Mouse (Mus musculus) thymus, adult 2 months (tissue): ENCODE results near the gene Gabarapl2. TPM values are rescaled to one million over a fixed set of nuclear protein-coding genes. Genes with fewer than 3 reads are reported as not detected.

Source experiments
- DNase-seq: peaks from one replicate; pipeline ENCODE4 v3.0.0; 2021
- H3K27ac ChIP-seq: fragments of 200-500 bp; 2 replicates; pipeline ENCODE4 v1.5.1; 2012; ENCODE audit warnings: low read length, control low read depth; ENCODE audit not compliant: control insufficient read depth, insufficient read depth
- H3K27me3 ChIP-seq: fragments of 200-500 bp; 2 replicates; pipeline ENCODE4 v1.6.1; 2012; ENCODE audit warnings: mild to moderate bottlenecking, low read length, moderate library complexity, mixed read lengths; ENCODE audit not compliant: control insufficient read depth, insufficient read depth
- H3K36me3 ChIP-seq: fragments of 200-500 bp; 2 replicates; pipeline ENCODE4 v1.6.1; 2012; ENCODE audit warnings: mild to moderate bottlenecking, low read length, moderate library complexity; ENCODE audit not compliant: control insufficient read depth, insufficient read depth
- H3K4me1 ChIP-seq: fragments of 200-500 bp; replicated peaks from 2 replicates; pipeline ENCODE4 v1.6.1; 2012; ENCODE audit warnings: low read length; ENCODE audit not compliant: control insufficient read depth, insufficient read depth
- H3K4me3 ChIP-seq: fragments of 200-500 bp; 2 replicates; pipeline ENCODE4 v1.5.1; 2012; ENCODE audit warnings: mild to moderate bottlenecking, low read length, control low read depth, moderate library complexity; ENCODE audit not compliant: control insufficient read depth, insufficient read depth
- CTCF ChIP-seq: fragments of 200-500 bp; IDR thresholded peaks from 2 replicates; pipeline ENCODE4 v1.5.1; 2012; ENCODE audit warnings: mild to moderate bottlenecking, control low read depth, low read length, moderate library complexity, borderline replicate concordance; ENCODE audit not compliant: control insufficient read depth, poor library complexity, insufficient read depth; ENCODE audit errors: extremely low read depth
- POLR2A ChIP-seq: fragments of 200-500 bp; IDR thresholded peaks from 2 replicates; pipeline ENCODE4 v1.6.1; 2012; ENCODE audit warnings: mild to moderate bottlenecking, low read length, control low read depth, moderate library complexity; ENCODE audit not compliant: control insufficient read depth, poor library complexity, insufficient read depth; ENCODE audit errors: extremely low read depth
- WGBS: fragments of 180-500 bp; shearing (Covaris S2); methylation state at CpG from one replicate; pipeline ENCODE4 v1.1.7; 2018; 5-methylcytosine and 5-hydroxymethylcytosine counted together
- polyA plus RNA-seq: library from polyadenylated mRNA; depleted of rRNA; stranded (reverse); fragments of >200 nt; gene quantifications from 2 replicates; pipeline ENCODE4 v1.2.3, GENCODE M21; 2012

Gene Gabarapl2
- polyA plus RNA-seq, 1 experiment, result 45.3 TPM

DNA sequence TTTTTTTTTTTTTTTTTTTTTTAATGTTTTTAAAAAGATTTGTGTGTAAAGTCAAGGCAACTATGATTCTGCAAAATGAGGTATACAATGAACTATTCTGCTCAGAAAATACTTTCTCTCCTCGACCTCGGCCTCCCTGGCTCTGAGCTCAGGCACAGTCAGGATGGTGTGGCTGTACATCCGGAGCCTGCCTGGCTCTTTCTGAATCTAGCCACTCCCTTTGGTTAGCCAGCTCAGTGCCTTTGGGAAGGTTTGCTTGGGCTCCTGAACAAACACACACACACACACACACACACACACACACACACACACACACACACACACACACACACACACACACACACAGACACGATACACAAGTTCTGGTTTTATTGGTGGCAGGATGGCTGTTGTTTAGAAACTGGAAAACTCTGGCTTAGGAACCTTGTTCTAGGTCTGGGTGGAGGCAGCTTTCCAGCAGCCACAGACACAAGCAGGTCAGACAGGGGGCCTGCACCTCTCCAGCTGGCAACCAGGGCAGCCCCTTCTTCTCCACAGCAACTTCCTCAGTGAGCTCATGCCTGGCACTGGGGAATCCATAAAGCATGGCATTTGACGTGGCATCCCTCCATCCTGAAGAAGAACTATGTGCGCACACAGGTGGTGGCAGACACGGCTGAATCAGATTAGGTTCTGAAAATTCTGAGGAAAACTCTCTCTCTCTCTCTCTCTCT, 24.5 kb downstream of the Gabarapl2 start:
- no peak for TF ChIP-seq CTCF
- TF ChIP-seq POLR2A, result no peak
- WGBS, result 82% methylated on average over 7 of the region's 7 CpGs
- H3K27me3 ChIP-seq, result no peaks in the 10 kb centered on the region

GRCm38 (mm10) chr8:111967246-111967870, 26.9 kb downstream of the Gabarapl2 start:
- H3K4me1 ChIP-seq, result peaks cover 4% of the 10 kb centered on the region
- no peak overlapping the region for H3K4me3 ChIP-seq
- no peak for DNase-seq
- no peak overlapping the region for H3K27ac ChIP-seq
- WGBS, result 32% methylated on average over 5 of the region's 5 CpGs
- no peak for TF ChIP-seq POLR2A
- no peak for TF ChIP-seq CTCF
- H3K36me3 ChIP-seq, result no peaks in the 10 kb centered on the region
- H3K27me3 ChIP-seq, result no peaks in the 10 kb centered on the region

More for the DNA sequence above, 24.5 kb downstream of the Gabarapl2 start:
- no peak overlapping the region for H3K27ac ChIP-seq
- no peaks in the 10 kb centered on the region for H3K36me3 ChIP-seq
- H3K4me1 ChIP-seq, result peaks cover 4% of the 10 kb centered on the region
- no peak for DNase-seq
- H3K4me3 ChIP-seq, result no peak overlapping the region

GRCm38 (mm10) chr8:111968541-111968940, 28.0 kb downstream of the Gabarapl2 start:
- 91% methylated on average over 10 of the region's 10 CpGs for WGBS
- DNase-seq, result no peak
- Histone ChIP-seq H3K27me3 (no peaks in the 10 kb centered on the region), H3K4me3 (no peak overlapping the region), H3K4me1 (peaks cover 4% of the 10 kb centered on the region), H3K36me3 (no peaks in the 10 kb centered on the region), H3K27ac (no peak overlapping the region)
- TF ChIP-seq CTCF (no peak), POLR2A (no peak)

DNA sequence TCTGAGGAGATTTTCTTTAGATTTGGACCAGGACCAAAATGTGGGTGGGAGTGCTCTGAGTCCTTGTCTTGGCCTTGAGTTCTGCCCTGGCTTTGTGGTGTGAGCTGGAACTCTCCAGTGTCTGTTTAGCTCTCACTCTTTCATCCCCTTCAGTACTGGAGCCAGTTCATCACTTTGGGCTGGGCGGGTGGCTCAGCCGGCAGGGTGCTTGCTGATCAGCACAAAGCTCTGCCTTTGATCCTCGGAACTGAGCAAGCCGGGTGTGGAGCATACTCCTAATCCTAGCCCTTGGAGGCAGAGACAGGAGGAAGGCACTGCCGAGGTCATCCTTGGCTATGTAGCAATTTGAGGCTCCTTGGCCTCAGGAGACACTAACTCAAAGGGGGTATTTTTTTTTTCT, 28.5 kb downstream of the Gabarapl2 start:
- H3K36me3 ChIP-seq, result no peaks in the 10 kb centered on the region
- H3K27me3 ChIP-seq, result no peaks in the 10 kb centered on the region
- no peak overlapping the region for H3K4me3 ChIP-seq
- 92% methylated on average over 5 of the region's 5 CpGs for WGBS
- DNase-seq, result no peak
- TF ChIP-seq POLR2A (no peak), CTCF (no peak)
- peaks cover 4% of the 10 kb centered on the region for H3K4me1 ChIP-seq
- H3K27ac ChIP-seq, result no peak overlapping the region

GRCm38 (mm10) chr8:111974138-111974537, 33.6 kb downstream of the Gabarapl2 start:
- no peaks in the 10 kb centered on the region for H3K36me3 ChIP-seq

DNA sequence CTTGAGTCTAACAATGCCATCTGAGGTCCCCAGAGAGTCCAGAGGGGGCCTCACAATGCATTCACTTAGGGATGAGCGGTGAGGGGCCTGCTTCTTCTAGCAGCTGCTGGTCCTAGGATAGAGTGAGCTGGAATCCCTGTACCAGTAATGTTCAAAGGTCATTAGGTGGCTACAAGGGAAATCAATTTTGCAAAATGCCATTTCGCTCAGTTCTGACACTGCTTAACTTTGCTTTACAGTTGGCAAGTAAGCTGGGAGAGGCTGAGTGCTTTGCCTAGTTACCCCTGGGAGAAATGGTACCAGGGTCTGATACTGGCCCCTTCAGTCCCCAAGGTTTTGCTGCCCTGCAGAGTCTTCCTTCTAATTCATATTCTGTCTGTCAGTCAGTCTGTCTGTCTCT, 35.2 kb downstream of the Gabarapl2 start:
- no peaks in the 10 kb centered on the region for H3K27me3 ChIP-seq
- TF ChIP-seq CTCF (no peak), POLR2A (no peak)
- H3K27ac ChIP-seq, result peak overlapping the region; percentile 78; the same call in 1 of the 2 replicates
- no peaks in the 10 kb centered on the region for H3K36me3 ChIP-seq
- no peak overlapping the region for H3K4me3 ChIP-seq
- no peak for DNase-seq
- peaks cover 20% of the 10 kb centered on the region for H3K4me1 ChIP-seq
- WGBS, result 99% methylated on average over 2 of the region's 2 CpGs

More at GRCm38 (mm10) chr8:111974138-111974537, 33.6 kb downstream of the Gabarapl2 start:
- TF ChIP-seq POLR2A, result no peak
- no peak for TF ChIP-seq CTCF
- DNase-seq, result no peak
- Histone ChIP-seq H3K27ac (no peak overlapping the region), H3K4me3 (no peak overlapping the region), H3K27me3 (no peaks in the 10 kb centered on the region), H3K4me1 (peaks cover 20% of the 10 kb centered on the region)
- WGBS, result 87% methylated on average over 12 of the region's 12 CpGs

DNA sequence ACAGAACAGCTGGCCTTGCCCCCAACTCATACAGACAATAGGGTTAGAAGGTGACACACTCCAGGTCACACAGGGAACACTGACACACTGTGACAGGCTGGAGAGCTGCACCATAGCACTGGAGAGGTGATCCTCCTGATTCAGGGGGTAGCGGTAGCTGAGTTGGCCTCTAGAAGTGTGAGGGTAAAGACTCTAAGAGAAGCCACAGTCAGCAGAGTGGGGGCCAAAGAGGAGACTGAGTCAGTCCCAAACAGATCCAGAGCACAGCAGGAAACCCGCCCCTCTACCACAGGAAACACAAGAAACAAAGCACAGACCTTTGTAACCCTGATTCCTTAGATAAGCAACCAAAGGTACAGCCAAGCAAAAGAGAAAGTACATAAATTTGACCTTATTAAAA, 35.8 kb downstream of the Gabarapl2 start:
- H3K4me1 ChIP-seq, result peaks cover 20% of the 10 kb centered on the region
- TF ChIP-seq CTCF (no peak), POLR2A (no peak)
- no peak overlapping the region for H3K4me3 ChIP-seq
- no peaks in the 10 kb centered on the region for H3K36me3 ChIP-seq
- no peaks in the 10 kb centered on the region for H3K27me3 ChIP-seq
- H3K27ac ChIP-seq, result peak overlapping the region; percentile 79
- DNase-seq, result peak; percentile 57
- 6% methylated on average over 2 of the region's 2 CpGs for WGBS
